Mouse (Mus musculus): ENCODE data around the gene Spata2l. TPM values are rescaled to one million over a fixed set of nuclear protein-coding genes. Genes with fewer than 3 reads are reported as not detected.
A peak's percentile ranks its signal among the peaks of the same experiment; 100 is the strongest.
"Not testable (repeated sequence)": the region's sequence is repeated elsewhere in the genome, so short reads cannot be mapped to it uniquely, and the experiment has no call there.

The Spata2l gene
- 1 to 10 TPM; 1.4 to 1.5 TPM for total RNA-seq (2021)
- long read RNA-seq, experiment 1, partial matches to known transcripts = 0 of 2 reads
- long read RNA-seq, experiment 1, other reads (novel, unspliced or antisense) = 1 of 2 reads
- long read RNA-seq, experiment 2, partial matches to known transcripts = 0 of 4 reads
- long read RNA-seq, experiment 2, other reads (novel, unspliced or antisense) = 2 of 4 reads

- peak; percentile 82 for DNase-seq
Observed at GRCm38 (mm10) chr8:123235520-123236497, at the start of gene Spata2l. Gene Spata2l, minus strand, starts transcription at chr8:123236233.

- no peak for DNase-seq
Observed at GRCm38 (mm10) chr8:123284493-123284892, 48.5 kb upstream of the Spata2l start.

DNA sequence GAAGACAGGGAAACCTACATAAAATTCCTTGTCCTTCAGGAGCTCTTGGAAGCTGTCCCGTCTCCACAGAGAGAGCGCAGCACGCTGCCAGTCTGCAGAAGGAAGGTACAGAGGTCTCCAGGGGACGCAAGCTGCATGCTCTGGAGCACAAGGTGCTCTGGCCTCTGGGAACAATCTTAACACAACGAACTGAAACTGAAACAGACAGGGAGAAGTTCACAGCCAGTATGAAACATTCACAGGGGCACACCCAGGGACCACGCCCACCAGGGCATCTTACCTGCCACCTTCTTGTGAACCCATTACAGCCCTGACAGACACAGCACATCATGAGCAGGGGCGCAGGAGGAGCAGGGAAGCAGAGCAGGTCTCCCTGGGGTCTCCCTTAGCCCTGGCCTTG is 48.0 kb upstream of the Spata2l start:
- no peak for DNase-seq

DNA sequence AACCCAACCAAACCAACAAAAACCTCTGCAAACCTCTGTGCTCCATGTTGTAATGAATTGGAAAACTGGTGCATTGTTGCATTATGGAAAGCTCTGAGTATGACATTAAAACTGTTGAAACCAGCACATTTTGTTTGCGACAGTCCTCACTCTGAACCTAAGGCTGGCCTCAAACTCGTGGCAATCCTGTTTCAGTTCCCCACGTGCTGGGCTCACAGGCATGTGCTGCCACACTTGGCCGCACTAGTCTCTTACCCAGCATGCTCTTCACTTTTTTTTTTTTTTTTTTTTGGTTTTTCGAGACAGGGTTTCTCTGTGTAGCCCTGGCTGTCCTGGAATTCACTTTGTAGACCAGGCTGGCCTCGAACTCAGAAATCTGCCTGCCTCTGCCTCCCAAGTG is 47.0 kb upstream of the Spata2l start:
- DNase-seq = not testable (repeated sequence)

DNA sequence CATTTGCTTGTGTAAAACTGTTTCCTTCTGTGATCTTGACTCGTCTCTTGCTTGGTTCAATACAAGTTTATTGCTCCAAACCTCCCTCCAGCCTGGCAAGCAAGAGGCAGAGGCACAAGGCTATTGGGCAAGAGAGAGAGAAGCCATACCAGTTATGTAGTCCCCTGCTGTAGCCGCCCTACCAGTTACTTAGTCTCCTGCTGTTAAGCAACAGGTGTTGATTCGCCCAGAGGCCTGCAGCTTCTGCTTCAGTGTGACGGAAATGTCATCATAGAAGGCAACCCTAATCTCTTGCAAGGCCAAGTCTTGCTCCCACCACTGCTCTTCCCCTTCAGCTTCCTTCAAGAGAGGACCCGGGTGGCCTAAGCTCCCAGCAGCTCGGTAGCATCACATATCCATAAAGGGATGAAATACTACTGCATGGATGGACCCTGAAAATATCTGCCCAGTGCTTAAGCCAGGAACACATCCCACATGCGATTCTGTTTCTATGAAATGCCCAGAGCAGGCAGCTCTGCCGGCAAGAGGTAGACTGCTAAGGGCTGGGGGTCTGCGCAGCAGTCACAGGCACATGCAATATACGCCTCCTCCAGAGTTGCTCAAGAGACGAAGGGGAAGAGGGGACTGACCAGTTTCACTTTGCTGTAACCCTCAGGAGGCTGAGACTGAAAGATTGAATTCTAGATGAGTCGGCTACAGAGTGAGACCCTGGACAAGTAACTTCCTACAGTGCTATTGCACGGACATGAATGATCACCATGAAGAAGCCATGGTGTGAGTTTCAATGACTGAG is 44.5 kb upstream of the Spata2l start:
- no peak for DNase-seq

GRCm38 (mm10) chr8:123279828-123280227 is 43.8 kb upstream of the Spata2l start:
- no peak for DNase-seq

- DNase-seq = no peak
Observed at GRCm38 (mm10) chr8:123278445-123278844, 42.4 kb upstream of the Spata2l start.

DNA sequence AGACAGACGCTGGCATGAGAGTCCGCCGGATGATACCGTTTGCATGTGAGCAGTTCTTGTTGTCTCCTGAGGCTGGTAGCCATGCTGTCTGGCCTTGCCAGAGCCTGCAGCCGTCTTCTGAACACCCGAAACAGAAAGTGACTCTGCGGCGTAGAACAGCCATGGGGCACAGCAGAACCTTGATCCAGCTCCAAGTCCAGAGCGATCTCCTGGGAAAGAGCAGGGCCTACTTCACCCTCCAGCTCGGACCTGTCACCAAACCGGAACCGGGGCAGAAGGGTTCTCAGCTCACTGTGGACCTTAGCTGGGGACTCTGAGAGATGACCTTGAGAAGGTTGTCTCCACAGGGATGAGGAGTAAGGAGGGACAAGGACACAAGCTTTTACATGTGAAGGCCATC is 39.1 kb upstream of the Spata2l start:
- DNase-seq = no peak

- DNase-seq = no peak
Observed at GRCm38 (mm10) chr8:123274447-123274846, 38.4 kb upstream of the Spata2l start.

GRCm38 (mm10) chr8:123271901-123272300 is 35.9 kb upstream of the Spata2l start:
- no peak for DNase-seq

DNA sequence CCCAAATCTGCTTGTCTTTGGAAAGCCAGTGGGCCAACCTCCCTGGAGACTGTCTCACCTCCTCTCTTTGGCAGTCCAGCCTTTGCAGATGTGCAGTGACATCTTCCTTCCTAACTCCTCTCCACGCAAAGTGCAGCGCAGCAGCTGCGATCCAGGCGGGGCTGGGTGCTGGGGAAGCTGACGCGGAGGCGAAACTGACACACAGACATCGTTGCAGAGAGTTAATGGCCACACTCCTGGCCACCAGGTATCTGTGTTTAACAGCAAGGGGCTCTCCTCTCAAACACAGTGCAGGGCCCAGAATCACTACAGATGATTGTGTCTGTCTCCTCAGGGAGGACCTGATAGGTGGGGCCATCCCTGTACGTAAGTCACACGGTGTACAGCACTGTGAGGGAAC is 35.1 kb upstream of the Spata2l start:
- no peak for DNase-seq

GRCm38 (mm10) chr8:123267926-123268656 is 32.1 kb upstream of the Spata2l start:
- DNase-seq = no peak

GRCm38 (mm10) chr8:123257593-123257992 is 21.6 kb upstream of the Spata2l start:
- not testable (repeated sequence) for DNase-seq

DNA sequence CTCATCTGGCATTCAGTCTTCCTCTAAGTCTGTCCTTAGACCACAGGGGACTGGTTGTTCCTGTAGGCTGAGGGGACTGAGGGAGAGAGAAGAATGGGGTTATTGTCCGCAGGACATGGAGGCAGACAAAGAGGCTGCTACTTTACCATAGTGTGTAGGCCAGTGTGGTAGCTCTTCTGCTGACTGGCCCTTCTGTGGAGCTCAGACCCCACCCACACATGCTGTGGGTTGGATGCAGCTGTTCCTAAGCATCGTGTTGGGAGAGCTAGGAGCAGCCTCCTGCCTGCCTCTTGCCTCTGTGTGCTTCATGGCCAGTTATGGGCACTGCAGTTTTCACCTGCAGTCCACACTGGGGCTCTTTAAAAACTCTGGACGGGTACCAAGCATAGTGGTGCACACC is 21.1 kb upstream of the Spata2l start:
- DNase-seq = no peak

GRCm38 (mm10) chr8:123255170-123255569 is 19.1 kb upstream of the Spata2l start:
- DNase-seq = no peak

DNA sequence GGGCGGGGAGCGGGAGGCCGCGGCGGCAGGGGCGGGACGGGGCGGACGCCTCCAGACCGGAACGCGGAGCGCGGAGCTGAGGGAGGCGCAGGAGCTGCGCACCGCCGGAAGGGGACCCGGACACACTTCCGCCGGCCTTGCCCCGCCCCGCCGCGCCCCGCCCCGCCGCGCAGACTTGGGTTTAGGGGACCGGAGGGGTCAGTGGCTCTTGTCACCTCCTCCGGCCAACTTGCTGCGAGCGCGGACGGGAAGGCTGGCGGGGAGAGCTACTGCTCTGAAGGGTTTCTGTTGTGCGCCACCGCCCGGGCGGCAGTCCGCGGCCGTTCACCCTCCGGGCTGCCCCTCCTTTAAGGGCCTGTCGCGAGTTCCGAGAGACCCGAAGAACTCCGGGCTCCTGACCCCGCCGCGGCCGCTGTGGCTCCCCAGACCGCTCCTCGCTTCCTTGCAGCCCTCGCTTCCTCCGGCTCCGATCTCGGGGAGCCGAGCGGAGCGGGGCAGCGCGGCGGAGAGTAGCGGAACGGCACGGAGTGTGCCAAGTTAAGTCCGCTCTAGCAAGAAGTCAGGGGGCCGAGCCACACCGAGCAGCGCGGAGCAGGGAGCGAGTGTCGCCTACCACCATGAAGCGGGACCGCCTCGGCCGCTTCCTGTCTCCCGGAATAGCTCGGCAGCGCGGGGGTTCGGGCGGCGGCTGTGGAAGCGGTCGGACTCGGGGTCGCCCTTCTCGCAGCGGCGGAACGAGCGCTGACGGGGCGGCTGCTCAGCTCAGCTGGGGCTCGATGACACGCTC is 18.3 kb upstream of the Spata2l start, which contains the start of the genes Zfp276 and Vps9d1:
Gene Zfp276, plus strand, starts transcription at position 97 of the 787 bp plus-strand sequence.
Gene Vps9d1, minus strand, starts transcription at position 250 of the 787 bp plus-strand sequence.
- DNase-seq = peak; percentile 86

DNA sequence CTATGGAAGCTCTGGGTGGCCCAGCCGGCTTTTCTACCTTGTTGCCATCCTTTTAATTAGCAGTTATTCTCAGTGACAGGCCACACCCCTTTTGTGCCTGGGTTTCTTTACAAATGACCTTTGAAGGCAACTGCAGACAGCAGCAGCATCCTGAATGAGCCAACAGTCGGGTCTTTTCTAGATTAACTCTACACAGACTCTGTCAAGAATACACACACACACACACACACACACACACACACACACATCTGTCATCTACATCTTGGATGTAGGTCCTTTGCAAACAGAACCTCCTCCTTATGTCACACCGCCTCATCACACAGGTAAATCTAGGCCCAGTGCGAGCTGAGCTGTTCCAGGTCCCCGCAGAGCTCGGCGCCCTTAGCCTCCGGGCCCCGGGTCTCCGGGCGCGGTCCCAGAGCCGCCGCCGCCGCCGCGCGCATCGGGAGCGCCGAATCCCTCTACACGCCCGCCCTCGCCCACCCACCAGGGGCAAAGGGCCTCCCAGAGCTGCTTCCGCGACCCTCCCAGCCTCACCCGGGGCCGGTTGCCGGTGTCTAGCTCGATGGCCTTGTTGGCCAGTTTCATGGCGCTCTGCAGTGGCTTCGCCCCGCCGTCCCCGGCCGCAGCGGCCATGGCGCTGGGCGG is 17.5 kb upstream of the Spata2l start:
- DNase-seq = no peak

DNA sequence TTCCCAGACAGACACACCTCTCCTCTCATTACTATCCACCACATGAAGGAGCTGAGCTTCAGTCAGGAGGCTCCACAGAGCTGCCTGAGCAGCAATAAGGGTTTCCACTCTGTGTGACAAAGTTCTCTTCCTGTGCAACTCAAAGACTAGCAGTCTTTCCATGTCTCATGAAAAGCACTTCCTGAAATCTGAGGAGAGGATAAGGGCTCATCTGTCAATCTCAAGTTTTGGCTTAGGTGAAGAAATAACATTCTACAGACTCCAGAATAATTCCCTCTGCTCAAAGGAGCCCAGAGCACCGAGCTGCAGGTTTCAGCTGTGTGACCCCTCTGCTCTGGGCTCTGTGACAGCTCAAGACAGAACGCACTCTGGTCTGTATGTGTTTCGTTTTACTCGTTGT is 16.9 kb upstream of the Spata2l start:
- no peak for DNase-seq

GRCm38 (mm10) chr8:123250940-123251339 is 14.9 kb upstream of the Spata2l start:
- no peak for DNase-seq

- DNase-seq = peak; percentile 24
Observed at GRCm38 (mm10) chr8:123248596-123248995, 12.6 kb upstream of the Spata2l start.
